Mouse (Mus musculus) natural killer cell, adult 2 months (primary cell): ENCODE measurements around the gene Soat2.

Experiments used
- DNase-seq, 2 experiments: peaks; one replicate each; pipeline ENCODE4 v3.0.0; 2022; ENCODE audit warnings: low spot score in 2 of 2

Gene Soat2

GRCm38 (mm10) chr15:102114651-102115260, 35.6 kb upstream of the Soat2 start:
- DNase-seq, result no peak

GRCm38 (mm10) chr15:102115731-102116231, 34.5 kb upstream of the Soat2 start:
- peak; percentile 36 to 62 for DNase-seq

GRCm38 (mm10) chr15:102116753-102117415, 33.4 kb upstream of the Soat2 start:
- no peak for DNase-seq

GRCm38 (mm10) chr15:102117461-102118443, 32.6 kb upstream of the Soat2 start:
- DNase-seq, result no peak

DNA sequence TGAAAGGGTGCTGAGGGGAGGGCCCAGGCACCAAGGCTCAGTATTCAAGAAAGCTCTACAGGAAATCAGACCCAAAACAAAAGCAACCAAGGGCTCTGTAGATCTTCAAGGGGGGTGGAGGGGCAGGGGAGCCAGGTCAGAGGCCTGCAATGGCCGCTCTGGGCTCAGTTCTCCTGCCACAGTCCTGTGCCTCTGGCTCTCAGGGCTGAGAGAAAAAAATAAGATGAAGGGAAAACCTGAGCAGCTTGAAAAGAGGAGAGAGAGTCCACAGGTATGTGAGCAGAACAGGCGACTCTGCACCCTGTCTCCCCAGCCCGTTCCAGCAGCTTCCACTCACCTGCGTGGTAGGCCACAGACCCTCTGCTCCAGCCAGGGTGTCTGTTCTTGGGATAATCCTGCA, 31.7 kb upstream of the Soat2 start:
- no peak for DNase-seq

DNA sequence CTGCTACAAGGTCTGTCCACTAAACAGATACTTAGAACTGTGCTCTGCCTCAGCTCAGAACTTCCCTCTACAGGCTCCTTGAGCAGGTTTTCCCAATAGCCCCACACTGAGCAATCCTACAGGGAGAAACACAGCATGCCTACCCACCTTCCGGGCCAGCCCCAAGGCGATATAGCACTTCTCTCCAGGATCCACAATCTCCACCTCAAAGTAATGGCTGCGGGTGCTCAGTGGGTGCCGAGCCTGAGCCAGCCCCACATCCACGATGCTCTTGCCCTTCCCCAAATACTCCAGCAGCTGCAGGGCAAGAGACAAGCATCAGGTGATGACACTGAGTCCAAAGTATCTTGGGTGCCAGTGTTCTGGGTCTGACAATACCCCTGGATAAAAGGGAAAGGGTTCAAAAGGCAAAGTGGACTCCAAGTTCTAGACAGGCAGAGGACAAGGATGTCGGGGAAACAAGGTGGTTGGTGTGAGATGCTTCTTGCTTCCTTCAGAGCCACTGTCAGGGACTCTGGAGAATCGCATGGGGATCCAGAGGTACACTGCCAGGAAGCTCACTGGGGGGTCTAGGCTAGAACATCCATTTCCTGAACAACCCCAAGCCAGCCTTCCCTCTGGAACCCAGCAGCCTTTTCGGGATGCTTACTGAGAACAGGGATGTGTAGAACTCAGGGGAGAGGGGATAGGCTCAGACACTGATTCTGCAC, 31.1 kb upstream of the Soat2 start:
- no peak for DNase-seq

GRCm38 (mm10) chr15:102119831-102120170, 30.5 kb upstream of the Soat2 start:
- no peak for DNase-seq

- DNase-seq, result no peak
Measured at GRCm38 (mm10) chr15:102120530-102120929, 29.8 kb upstream of the Soat2 start.

DNA sequence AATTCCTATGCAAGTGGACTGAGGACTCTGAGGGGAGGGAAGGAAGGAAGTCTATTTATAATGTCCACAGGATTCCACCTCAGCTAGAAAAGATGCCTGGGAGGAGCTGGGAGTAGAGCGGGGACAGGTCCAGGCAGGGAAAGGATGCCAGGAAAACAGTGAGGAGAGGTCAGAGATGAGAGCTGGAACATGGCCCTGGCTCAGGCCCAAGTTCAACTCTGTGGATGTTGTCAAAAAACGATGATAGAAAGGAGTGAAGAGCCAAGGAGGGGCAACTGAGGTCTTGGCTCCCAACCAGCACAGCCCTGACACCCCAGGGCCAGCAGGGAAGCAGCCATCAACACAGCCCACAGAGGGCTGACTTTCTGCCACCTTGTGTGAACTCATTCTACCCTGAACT, 24.0 kb upstream of the Soat2 start:
- no peak for DNase-seq

DNA sequence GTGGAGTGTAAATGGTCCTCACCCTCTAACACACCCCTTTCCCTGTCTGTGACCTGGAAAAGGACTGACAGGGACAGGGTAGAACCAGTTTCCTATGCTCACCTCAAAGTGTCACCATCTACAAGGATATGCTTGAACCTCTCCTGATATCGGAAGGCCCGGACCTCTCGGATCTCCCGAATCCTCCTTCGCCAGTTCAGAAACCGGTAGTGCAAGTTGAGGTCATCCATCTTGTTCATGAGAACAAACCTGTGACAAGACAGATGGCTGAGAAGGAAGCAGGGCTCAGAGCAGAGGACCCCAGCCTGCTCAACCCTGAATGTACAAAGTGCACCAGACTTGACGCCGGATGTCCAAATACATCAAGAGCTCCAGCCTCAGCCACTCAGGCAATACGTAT, 17.0 kb upstream of the Soat2 start:
- no peak for DNase-seq

DNA sequence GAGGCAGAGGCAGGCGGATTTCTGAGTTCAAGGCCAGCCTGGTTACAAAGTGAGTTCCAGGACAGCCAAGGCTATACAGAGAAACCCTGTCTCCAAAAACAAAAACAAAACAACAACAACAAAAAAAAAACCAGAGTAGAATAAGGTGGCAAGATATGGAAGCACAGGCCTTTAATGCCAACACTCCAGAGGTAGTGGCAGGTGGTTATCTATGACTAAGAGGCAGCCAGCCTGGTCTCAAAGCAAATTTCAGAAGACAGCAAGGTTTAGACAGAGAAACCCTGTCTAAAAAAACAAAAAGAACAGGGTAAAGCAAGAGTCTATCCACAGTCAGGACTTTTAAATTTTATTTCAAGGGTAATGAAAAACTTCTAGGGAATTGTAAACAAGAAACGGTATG, 15.6 kb upstream of the Soat2 start:
- no peak for DNase-seq

GRCm38 (mm10) chr15:102135522-102136128, 14.7 kb upstream of the Soat2 start:
- DNase-seq, result no peak

DNA sequence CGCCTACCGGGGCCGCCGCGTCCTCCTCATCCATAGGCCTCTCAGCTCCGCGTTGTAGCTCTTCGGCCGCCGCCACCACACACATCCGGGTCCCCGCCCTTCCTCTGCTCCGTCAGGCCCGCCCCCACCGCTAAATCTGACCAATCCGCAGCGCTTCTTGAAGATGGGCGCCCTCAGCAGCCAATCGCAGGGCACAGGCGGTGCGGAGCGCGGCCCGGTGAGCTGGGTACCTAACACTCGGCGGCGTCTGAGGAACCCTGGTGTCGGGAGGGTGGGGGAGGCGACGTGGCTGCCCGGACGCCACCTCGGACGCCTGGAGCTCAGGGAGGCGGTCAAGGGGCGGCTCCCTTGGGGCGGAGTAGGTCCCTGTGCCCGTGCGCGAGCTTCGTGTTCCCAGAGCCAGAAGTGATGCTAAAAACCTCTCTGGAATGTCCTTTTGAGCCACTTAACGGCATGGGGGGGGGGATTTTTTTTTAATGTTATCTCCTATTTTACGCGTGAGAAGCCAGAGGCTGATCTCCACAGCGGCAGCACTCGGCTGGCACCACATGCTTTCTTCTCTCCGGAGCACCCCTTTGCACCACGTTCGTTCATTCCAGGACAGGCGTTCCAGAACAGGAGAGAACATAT, 14.1 kb upstream of the Soat2 start, which contains the start of gene Spryd3:
Gene Spryd3 (minus strand): TSS at position 106 of the 630 bp plus-strand sequence.
- DNase-seq, result peak; percentile 98

DNA sequence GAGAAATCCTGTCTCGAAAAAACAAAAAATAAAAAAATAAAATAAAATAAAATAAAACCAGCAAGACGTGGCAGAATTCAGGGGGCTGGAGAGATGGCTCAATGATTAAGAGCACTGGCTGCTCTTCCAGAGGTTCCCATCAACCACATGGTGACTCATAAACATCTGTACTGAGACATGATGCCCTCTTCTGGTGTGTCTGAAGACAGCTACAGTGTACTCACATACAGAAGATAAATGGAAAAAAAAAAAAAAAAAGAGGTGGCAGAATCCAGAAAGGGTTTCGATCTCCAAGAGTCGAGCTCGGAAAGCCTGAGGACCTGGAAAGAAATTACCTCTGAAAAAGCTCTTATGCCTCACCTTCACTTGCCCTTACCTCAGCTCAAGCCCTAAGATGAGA, 9.2 kb upstream of the Soat2 start:
- no peak for DNase-seq

DNA sequence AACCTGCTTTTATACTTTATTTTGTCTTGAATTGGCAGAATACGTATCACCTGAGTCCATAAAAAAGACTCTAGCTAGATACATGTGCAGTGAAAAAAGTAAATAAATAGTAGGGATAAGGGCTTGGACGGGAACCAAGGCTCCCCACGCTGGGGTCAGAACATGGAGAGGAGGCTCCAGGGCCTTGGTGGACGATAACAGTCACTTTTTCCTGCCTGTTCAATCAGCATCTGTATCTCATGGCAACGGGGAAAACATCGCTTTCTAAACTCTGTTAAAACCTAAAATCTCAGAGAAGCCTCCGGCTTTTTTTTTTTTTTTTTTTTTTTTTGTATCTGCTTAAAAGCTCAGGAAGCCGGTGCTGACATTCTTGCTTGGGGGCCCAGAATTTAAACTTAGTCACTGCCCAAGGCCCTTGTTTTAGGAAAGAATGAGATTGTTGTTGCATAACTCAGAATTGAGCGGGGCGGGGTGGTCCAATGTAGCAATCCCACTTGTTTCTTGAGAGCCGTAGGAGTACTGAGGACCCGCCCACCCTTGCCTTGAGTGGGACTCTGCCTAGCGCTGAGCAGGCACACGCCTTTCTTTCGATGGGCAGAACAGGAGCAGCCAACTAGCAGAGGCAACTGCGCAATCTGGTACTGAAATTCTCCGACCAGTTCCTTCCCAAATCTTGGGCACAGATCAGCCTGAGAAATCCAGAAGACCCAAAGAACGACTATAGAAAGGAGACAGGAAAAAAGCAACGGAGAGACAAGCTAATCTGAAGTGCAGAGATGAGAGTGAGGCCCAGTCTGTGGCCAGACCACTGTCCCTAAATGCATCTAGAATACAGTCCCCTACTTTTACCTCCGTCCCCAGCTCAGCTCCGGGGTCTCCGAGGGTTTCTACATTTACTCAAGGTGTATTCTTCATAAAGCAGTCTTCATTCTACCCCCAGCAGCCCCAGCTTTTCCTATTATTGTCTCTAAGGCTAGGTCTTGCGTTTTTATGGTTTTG, 7.1 kb upstream of the Soat2 start:
- no peak for DNase-seq

DNA sequence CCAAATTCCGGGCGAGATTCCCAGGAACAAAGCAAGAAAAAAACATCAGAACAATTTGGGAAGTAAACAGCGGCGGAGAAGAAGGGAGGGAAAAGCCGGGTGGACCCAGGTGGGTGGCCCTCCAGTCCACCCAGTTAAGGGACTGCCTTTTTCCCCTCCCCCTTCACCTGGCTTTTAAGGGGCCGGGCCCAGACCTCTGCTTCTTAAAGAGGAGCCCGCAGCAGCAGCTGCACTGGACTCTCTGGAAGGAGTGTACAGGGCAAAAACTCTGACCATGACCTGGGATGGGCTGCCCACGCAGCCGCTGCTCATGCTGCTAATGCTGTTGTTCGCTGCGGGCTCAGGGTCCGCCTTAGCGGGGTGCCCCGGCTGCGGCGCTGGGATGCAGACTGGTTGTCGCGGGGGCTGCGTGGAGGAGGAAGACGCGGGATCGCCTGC, 6.0 kb upstream of the Soat2 start, which contains the start of gene Igfbp6:
Gene Igfbp6 (plus strand): TSS at position 89 of the 438 bp plus-strand sequence.
- DNase-seq, result no peak

GRCm38 (mm10) chr15:102144726-102145125, 5.6 kb upstream of the Soat2 start:
- DNase-seq, result no peak

- DNase-seq, result no peak
Measured at GRCm38 (mm10) chr15:102145330-102145729, 5.0 kb upstream of the Soat2 start.

GRCm38 (mm10) chr15:102146089-102146488, 4.2 kb upstream of the Soat2 start:
- DNase-seq, result no peak
